Mouse (Mus musculus): ENCODE data around the gene Adrb1.

DNA sequence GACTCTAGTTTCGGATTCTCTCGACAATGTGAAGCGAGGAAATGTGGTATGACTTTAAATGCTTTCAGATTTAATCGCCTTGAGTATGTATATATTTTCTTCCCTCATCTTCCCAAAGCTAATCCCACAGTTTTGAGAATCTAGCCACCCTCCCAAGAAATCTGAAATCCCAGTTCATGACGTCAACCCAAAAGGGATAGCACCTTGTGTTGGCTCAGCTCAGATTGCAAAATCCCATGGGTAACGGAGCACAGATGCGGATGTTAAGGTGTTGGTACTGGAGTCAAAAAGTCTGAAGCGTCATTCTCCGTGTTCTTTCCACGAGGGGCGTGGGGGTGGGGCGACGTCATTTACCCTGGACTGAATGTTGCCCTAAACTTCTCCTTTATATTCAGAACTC is 1.1 kb upstream of the Adrb1 start:
- TF ChIP-seq CTCF (IDR thresholded peaks at IDR 0.05; ENCODE audit: borderline replicate concordance, control insufficient read depth, extremely low read depth, insufficient read depth, low read length, poor library complexity) = no peak
- TF ChIP-seq POLR2A (IDR thresholded peaks at IDR 0.05; ENCODE audit: control insufficient read depth, extremely low read depth, insufficient read depth, low read length, poor library complexity) = no peak

Data from thymus, adult 2 months (tissue).